Mouse (Mus musculus): ENCODE data around the gene Gpr3.

Gpr3 gene

DNA sequence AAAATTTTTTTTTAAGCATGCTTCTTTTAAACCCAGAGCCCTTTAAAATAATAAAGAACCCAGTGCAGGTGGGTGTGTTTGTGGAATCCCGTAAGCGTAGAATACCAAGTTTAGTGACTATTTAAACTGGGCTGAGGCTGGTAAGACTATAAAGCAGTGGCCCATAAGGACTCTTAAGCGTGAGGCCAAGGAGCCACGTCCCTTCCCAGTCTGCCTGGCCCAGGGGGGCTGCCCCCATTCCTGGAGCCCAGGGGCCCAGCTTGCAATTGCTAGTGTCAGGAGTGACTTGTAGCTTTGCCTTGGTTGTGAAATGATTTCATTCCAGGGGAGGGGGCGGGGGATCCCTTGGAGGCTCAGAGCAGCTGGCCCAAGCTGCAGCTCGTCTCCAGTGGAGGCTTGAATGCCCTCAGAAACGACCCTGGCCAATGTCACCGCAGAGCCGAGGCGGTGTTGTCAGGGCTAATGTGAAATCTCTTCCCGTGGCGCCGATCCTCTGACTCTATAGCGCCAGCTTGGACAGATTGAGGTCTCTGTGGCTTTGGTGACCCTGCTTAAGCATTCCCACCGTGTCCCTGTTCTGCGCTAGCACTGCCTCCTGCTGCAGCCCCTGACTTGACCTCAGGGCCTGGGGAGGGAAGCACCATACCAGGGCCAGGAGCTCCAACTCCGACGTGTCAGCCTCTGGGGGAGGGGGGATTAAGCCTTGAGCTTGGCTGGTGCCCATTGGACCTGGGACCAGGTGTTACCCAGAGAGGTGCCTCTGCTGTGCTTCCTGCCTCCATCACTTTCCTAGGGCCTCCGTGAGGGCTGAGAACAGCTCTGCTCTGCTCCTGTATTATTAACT is 13.8 kb downstream of the Gpr3 start:
- no peak for DNase-seq (ENCODE audit: extremely low read depth, low read depth)

- no peak for DNase-seq (ENCODE audit: extremely low read depth, low read depth)
These were observed 14.5 kb downstream of the Gpr3 start for GRCm38 (mm10) chr4:133197801-133198286.

GRCm38 (mm10) chr4:133197355-133197754 is 15.0 kb downstream of the Gpr3 start:
- no peak for DNase-seq (ENCODE audit: extremely low read depth, low read depth)

DNA sequence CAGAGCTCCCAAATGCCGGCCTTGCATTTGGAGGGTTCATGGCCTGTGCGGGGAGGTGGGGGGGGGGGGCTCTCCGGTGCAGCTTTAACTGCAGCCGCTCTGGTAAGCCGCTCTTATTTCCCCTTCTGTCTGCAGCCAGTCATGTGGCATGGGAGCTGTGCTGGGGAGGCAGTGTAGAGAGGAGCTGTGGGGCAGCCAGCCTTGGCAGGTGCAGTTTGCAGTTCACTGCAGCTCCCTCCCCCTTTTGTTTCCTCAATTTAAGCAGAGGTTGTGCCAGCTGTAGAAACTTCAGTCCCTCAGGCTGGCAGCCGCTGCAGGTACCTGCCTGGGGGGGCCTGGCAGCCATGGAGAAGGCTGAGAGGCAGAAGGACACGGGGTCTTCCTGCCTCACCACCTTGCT is 15.5 kb downstream of the Gpr3 start:
- no peak for DNase-seq (ENCODE audit: extremely low read depth, low read depth)

DNA sequence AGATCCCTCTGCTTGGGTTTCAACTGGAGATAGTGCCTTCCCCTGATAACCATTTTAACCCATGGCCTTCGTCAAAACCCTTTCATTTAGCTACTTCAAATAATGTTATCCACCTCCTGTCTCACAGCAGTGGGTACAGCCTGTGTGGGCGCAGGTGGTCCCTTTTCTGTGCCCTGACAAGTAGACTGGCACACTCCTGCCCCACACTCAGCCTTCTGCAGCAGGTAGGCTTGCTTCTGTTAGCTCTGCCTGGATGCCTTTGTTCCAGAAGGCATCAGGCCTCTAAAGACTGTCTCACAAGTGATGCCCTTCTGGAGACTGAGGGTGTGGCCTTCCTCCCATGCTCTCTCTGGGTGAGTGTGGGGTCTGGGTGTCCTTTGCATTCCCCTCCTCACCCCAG is 16.2 kb downstream of the Gpr3 start:
- no peak for DNase-seq (ENCODE audit: extremely low read depth, low read depth)

GRCm38 (mm10) chr4:133195014-133195413 is 17.3 kb downstream of the Gpr3 start:
- DNase-seq (ENCODE audit: extremely low read depth, low read depth), result no peak

GRCm38 (mm10) chr4:133194482-133194881 is 17.9 kb downstream of the Gpr3 start:
- no peak for DNase-seq (ENCODE audit: extremely low read depth, low read depth)

DNA sequence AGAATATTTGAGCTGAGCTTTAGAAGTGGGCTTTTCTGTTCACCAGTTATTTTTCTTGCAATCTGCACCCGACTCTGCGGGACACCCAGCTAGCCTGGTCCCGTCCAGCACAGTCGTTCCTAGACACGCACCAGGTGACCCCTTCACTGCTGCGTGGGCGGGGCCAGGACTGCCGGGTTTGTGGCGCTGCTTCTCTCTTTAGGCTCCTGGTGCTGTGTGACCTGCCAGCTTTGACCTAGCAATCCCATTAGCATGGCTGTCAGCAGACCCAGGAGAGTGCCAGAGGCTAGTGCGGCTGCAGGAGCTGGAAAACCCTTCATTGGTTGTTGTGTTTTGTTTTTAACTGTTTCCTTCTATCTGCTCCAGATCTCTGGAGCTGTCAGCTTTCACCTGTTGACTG is 22.9 kb downstream of the Gpr3 start:
- DNase-seq (ENCODE audit: extremely low read depth, low read depth), result no peak

DNA sequence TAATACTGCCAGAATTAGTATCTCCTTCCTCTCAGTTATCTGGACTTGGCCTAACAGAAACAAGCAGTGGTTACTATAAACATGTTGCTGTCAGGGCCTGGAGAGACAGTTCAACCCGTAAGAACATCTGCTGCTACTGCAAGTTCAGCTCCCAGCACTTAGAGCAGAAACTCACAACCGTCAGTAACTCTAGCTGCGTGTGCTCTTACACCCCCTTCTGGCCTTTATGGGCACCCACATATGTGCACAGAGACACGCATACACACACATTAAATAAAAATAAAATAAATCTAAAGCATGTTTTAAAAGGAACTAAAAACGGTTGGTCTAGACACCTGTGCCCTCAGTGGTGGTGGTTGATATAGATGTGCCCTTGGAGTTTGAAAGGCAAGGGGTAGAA is 25.5 kb downstream of the Gpr3 start:
- DNase-seq (ENCODE audit: extremely low read depth, low read depth), result no peak

GRCm38 (mm10) chr4:133185893-133186292 is 26.4 kb downstream of the Gpr3 start:
- no peak for DNase-seq (ENCODE audit: extremely low read depth, low read depth)

GRCm38 (mm10) chr4:133184898-133185665 is 27.3 kb downstream of the Gpr3 start:
- DNase-seq (ENCODE audit: extremely low read depth, low read depth), result no peak

- DNase-seq (ENCODE audit: extremely low read depth, low read depth), result no peak
These were observed 28.1 kb downstream of the Gpr3 start for GRCm38 (mm10) chr4:133184031-133184897.

- no peak for DNase-seq (ENCODE audit: extremely low read depth, low read depth)
These were observed 29.8 kb downstream of the Gpr3 start for GRCm38 (mm10) chr4:133182439-133183033.

GRCm38 (mm10) chr4:133179258-133179657 is 33.1 kb downstream of the Gpr3 start:
- DNase-seq (ENCODE audit: extremely low read depth, low read depth), result no peak

DNA sequence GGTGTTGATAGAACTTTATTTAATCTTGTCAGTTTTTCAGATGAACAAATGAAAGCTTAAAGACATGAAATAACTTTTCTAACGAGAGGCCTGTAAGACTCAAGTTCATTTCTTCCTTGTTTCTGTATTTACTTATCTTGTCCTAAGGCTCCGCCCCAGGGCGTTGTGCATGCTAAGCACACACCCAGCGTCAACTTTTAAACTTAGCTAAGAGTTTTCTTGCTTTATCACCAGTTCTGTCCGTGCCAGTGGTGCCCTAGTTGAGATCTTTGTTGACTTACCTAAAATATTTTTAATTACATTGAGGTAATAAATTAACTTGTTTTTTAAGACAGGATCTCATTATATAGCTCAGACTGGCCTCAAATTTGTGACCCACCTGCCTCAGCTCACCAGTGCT is 34.0 kb downstream of the Gpr3 start:
- peak; percentile 25 for DNase-seq (ENCODE audit: extremely low read depth, low read depth)

GRCm38 (mm10) chr4:133176761-133177403 is 35.5 kb downstream of the Gpr3 start:
- DNase-seq (ENCODE audit: extremely low read depth, low read depth), result no peak

GRCm38 (mm10) chr4:133175998-133176760 is 36.2 kb downstream of the Gpr3 start:
- DNase-seq (ENCODE audit: extremely low read depth, low read depth), result no peak

GRCm38 (mm10) chr4:133175274-133175673 is 37.1 kb downstream of the Gpr3 start:
- no peak for DNase-seq (ENCODE audit: extremely low read depth, low read depth)

DNA sequence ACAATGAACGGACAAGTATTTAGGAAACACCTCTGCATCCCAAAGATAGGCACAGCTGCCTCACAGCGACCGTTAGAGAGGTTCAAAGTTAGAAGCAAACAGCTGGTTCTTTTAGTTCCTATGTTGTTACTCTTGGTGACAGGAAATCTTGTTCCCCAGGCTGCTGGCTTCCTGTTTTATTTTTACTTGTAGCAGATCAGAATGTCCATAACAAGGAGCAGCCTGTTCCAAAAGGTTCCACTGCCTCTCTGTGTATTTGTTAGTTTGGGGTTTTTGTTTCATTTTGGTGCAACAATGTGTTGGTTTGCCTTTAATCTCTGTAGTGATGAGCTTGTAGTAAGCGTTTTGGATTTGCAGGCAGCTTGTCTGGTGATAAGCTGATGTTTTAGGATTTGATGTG is 38.0 kb downstream of the Gpr3 start:
- peak; percentile 32 for DNase-seq (ENCODE audit: extremely low read depth, low read depth)

- no peak for DNase-seq (ENCODE audit: extremely low read depth, low read depth)
These were observed 39.9 kb downstream of the Gpr3 start for GRCm38 (mm10) chr4:133172451-133172850.

Measured in MEL-GATA-1-ER (cell line).